Mouse (Mus musculus) heart, postnatal 0 days (tissue): ENCODE data around the gene Elmo2.

Experiments used
- CTCF ChIP-seq: IDR thresholded peaks from 2 replicates; pipeline ENCODE4 v1.5.1; 2016; ENCODE audit warnings: antibody characterized with exemption, control low read depth, low read depth
- EP300 ChIP-seq: IDR thresholded peaks from 2 replicates; pipeline ENCODE4 v1.6.1; 2016; ENCODE audit warnings: antibody characterized with exemption, low read depth

- TF ChIP-seq CTCF (no peak), EP300 (no peak)
Measured at GRCm38 (mm10) chr2:165266739-165267138, 59.5 kb downstream of the Elmo2 start.
